Mouse (Mus musculus) liver, embryonic 14.5 days (tissue): ENCODE data around the gene Wdr26. TPM values are rescaled to one million over a fixed set of nuclear protein-coding genes. Genes with fewer than 3 reads are reported as not detected.
A peak's percentile ranks its signal among the peaks of the same experiment; 100 is the strongest.

ENCODE experiments used
- ATAC-seq: fragments of 200-750 bp; cut with Nextera tagmentation; 2 replicates; pipeline ENCODE4 v1.8.0; 2017; ENCODE audit warnings: moderate number of reproducible peaks, mild to moderate bottlenecking, moderate library complexity; ENCODE audit not compliant: insufficient read depth
- DNase-seq, 3 experiments: peaks; one replicate each; pipeline ENCODE4 v3.0.0-alpha.2; 2012 to 2013; ENCODE audit warnings: low read depth in 3 of 3, low spot score in 3 of 3
- H3K27ac ChIP-seq: fragments of 300-500 bp; sonication (generic); 2 replicates; pipeline ENCODE4 v1.5.1; 2014; ENCODE audit warnings: moderate library complexity, mild to moderate bottlenecking, control low read depth, inconsistent platforms
- H3K27me3 ChIP-seq: fragments of 300-500 bp; sonication (generic); 2 replicates; pipeline ENCODE4 v1.6.1; 2014; ENCODE audit warnings: mild to moderate bottlenecking, low read length, moderate library complexity; ENCODE audit not compliant: control insufficient read depth, insufficient read depth
- H3K36me3 ChIP-seq: fragments of 300-500 bp; sonication (generic); replicated peaks from 2 replicates; pipeline ENCODE4 v1.6.1; 2014; ENCODE audit warnings: low read depth; ENCODE audit not compliant: control insufficient read depth, insufficient read depth
- H3K4me1 ChIP-seq, 2 experiments: fragments of 200-500 bp in 1 of 2; fragments of 300-500 bp in 1 of 2; sonication (generic) in 1 of 2; replicated peaks; 2 replicates each; pipeline ENCODE4 v1.6.1; 2012 to 2014; ENCODE audit warnings: antibody characterized with exemption in 1 of 2, inconsistent platforms in 1 of 2, low read length in 1 of 2; ENCODE audit not compliant: control insufficient read depth in 2 of 2, insufficient read depth in 2 of 2
- H3K4me2 ChIP-seq: fragments of 300-500 bp; sonication (generic); 2 replicates; pipeline ENCODE4 v1.6.1; 2014; ENCODE audit warnings: low read depth, mild to moderate bottlenecking, control low read depth, moderate library complexity
- H3K4me3 ChIP-seq, 2 experiments: fragments of 200-500 bp in 1 of 2; fragments of 300-500 bp in 1 of 2; sonication (generic) in 1 of 2; 2 replicates each; pipeline ENCODE4 v1.5.1; 2012 to 2014; ENCODE audit warnings: low read depth in 2 of 2, low read length in 2 of 2, mild to moderate bottlenecking in 2 of 2, control low read depth in 1 of 2, inconsistent platforms in 1 of 2, moderate library complexity in 1 of 2; ENCODE audit not compliant: insufficient read depth in 1 of 2
- H3K9ac ChIP-seq: fragments of 300-500 bp; sonication (generic); replicated peaks from 2 replicates; pipeline ENCODE4 v1.6.1; 2014; ENCODE audit warnings: mild to moderate bottlenecking, control low read depth, moderate library complexity
- H3K9me3 ChIP-seq: fragments of 300-500 bp; sonication (generic); 2 replicates; pipeline ENCODE4 v1.6.1; 2016; ENCODE audit warnings: low read length, mixed read lengths; ENCODE audit not compliant: control insufficient read depth
- CTCF ChIP-seq: IDR thresholded peaks from 2 replicates; pipeline ENCODE4 v1.5.1; 2016; ENCODE audit warnings: antibody characterized with exemption, low read depth, control low read depth
- EP300 ChIP-seq: IDR thresholded peaks from 2 replicates; pipeline ENCODE4 v1.6.1; 2016; ENCODE audit warnings: antibody characterized with exemption, low read depth
- WGBS: fragments of 180-500 bp; shearing (Covaris S2); extraction: QIAGEN DNeasy Blood & Tissue Kit; methylation state at CpG from one replicate; pipeline ENCODE4 v1.1.7; 2014; ENCODE audit not compliant: insufficient replicate concordance; 5-methylcytosine and 5-hydroxymethylcytosine counted together
- polyA plus RNA-seq, 2 experiments: library from polyadenylated mRNA; depleted of rRNA in 1 of 2; stranded (reverse) in 1 of 2; unstranded in 1 of 2; fragments of >200 nt; fragmentation: Nextera tagmentation in 1 of 2; extraction: Ambion mirVana in 1 of 2; gene quantifications; 2 replicates each; pipeline versions ENCODE4 v1.2.1 to v1.2.3; 2012 to 2014

Gene Wdr26
- polyA plus RNA-seq, 2 experiments: 57.8 to 68.9 TPM

DNA sequence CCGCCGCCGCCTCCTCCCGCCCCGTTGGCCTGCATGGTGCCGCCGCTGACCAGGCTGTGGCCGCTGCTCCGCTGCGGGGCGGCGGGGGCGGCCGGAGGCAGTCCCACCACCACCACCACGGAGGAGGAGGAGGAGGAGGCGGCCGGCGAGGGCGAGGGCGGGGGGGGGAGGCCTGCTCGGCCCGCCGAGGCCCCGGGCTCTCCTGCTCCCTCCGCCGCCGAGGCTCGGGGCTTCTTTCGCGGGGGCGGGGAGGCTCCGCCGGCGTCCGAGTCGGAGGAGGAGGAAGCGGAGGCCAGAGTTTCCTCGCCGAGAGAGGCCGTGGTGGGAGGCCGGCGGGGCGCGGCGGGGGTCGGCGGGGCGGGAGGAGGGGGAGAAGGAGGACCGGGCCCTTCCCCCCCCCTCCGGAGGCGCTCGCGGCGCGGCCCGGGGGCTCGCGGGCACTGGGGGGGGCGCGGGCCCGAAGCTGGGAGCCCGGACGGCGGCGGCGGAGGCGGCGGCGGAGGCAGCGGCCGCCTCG, 340 bp downstream of the Wdr26 start:
- peak overlapping the region; percentile 99 for H3K9ac ChIP-seq
- peaks cover 31 to 41% of the 10 kb centered on the region in 2 experiments for H3K4me1 ChIP-seq
- peak overlapping the region; percentile 96 to 99 for H3K4me3 ChIP-seq
- peaks cover 23% of the 10 kb centered on the region for H3K36me3 ChIP-seq
- under 1% methylated on average over 38 of the region's 72 CpGs for WGBS
- H3K27me3 ChIP-seq: no peaks in the 10 kb centered on the region
- peak overlapping the region; percentile 80 for H3K4me2 ChIP-seq
- H3K27ac ChIP-seq: peak overlapping the region; percentile 97
- H3K9me3 ChIP-seq: no peaks in the 10 kb centered on the region
- no peak for DNase-seq
- TF ChIP-seq CTCF: no peak
- TF ChIP-seq EP300: no peak
- ATAC-seq: peak; percentile 7; the same call in 1 of the 2 replicates

DNA sequence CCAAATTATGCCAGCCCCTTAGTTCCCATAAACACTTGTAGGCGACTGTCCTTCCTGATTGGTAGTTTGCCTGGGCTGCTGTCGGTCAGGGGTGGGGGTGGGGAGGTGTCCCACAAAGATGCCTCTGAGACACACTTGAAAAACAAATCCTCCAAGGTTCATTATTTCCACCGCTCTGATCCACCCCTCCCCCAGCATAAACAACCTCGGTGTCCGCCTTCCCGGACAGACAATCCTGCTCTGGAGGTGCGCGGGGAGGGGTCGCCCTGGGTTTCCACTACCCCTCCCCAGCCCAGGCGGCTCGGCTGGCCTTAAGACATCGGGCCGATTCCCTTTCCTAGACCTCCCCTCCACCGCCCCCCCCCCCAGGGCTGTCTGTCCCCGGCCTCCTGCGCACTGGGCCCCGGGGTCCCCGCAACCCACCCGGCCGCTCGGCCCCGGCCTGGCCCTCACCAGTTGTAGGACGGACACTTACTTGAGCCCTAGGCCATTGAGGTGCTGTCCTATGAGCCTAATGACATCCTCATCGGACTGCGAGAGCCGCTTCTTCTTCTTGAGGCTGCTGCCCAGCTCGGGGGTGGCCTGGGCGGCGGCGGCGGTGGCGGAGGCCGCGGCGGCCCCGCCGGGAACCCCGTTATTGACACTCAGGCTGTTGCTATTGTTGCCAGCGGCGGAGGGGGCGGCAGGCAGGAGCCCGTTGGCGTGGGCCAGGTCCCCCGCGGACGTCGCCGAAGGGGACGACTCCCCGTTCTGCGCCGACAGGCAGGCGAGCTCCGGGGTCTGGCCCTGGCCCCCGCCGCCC, 999 bp downstream of the Wdr26 start:
- peak; percentile 19; the same call in 1 of the 2 replicates for ATAC-seq
- H3K9ac ChIP-seq: peak overlapping the region; percentile 99
- peaks cover 26 to 35% of the 10 kb centered on the region in 2 experiments for H3K4me1 ChIP-seq
- peak overlapping the region; percentile 96 to 99 for H3K4me3 ChIP-seq
- DNase-seq: peak; percentile 47 to 60 (median 51)
- H3K27me3 ChIP-seq: no peaks in the 10 kb centered on the region
- H3K9me3 ChIP-seq: no peaks in the 10 kb centered on the region
- 1% methylated on average over 54 of the region's 56 CpGs for WGBS
- TF ChIP-seq CTCF (no peak), EP300 (no peak)
- peak overlapping the region; percentile 80 for H3K4me2 ChIP-seq
- H3K27ac ChIP-seq: peak overlapping the region; percentile 97
- peaks cover 28% of the 10 kb centered on the region for H3K36me3 ChIP-seq

DNA sequence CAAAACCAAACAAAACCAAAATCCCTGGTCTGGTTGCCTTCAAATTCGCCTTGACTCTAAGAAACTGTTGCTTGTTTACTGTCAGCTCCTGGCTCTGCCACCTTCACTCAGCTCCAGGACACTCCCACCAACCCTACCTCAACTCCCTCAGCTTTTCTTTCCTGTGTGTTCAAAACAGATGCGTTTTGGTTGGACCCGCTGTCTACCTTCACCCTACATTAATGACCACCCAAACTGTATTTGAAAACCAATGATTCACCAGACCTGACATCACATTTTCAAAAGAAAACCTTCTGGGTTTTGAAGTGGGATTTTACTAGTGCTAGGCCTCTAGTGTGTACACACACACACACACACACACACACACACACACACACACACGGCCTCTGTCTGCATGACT, 1.7 kb downstream of the Wdr26 start:
- Histone ChIP-seq H3K4me2 (peak overlapping the region; percentile 80), H3K4me1 (peaks cover 20 to 29% of the 10 kb centered on the region in 2 experiments), H3K9ac (peak overlapping the region; percentile 99), H3K36me3 (peaks cover 34% of the 10 kb centered on the region), H3K4me3 (peak overlapping the region; percentile 96 to 99), H3K27me3 (no peaks in the 10 kb centered on the region), H3K27ac (peak overlapping the region; percentile 97), H3K9me3 (no peaks in the 10 kb centered on the region)
- ATAC-seq: no peak
- no peak for DNase-seq
- WGBS: 14% methylated on average over 4 of the region's 4 CpGs
- TF ChIP-seq CTCF (no peak), EP300 (no peak)

DNA sequence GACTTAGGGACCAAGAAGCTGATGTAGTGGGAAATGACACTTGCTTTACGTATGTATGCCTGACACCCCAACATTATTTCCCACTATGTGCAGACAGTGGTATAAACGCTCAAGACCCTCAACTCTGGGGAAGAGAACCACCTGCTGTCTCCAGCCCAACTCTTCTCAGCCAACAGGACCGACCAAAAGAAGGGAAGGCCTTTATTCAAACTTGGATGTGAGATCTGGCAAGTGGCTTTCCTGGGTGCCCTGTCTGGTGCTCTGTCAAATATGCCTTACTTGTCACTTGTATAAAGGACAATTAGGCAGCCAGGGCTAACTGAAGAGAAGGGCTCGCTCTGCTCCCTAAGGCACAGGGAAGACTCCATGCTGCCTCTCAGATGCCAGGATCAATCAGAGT, 12.4 kb downstream of the Wdr26 start:
- no peaks in the 10 kb centered on the region for H3K4me1 ChIP-seq
- H3K4me3 ChIP-seq: no peak overlapping the region
- no peak overlapping the region for H3K27ac ChIP-seq
- ATAC-seq (no peak), DNase-seq (no peak)
- H3K9me3 ChIP-seq: no peaks in the 10 kb centered on the region
- H3K36me3 ChIP-seq: peaks cover 90% of the 10 kb centered on the region
- no peak overlapping the region for H3K4me2 ChIP-seq
- H3K9ac ChIP-seq: no peak overlapping the region
- no peak for TF ChIP-seq CTCF
- TF ChIP-seq EP300: no peak
- WGBS: 82% methylated on average over 4 of the region's 4 CpGs
- no peaks in the 10 kb centered on the region for H3K27me3 ChIP-seq

DNA sequence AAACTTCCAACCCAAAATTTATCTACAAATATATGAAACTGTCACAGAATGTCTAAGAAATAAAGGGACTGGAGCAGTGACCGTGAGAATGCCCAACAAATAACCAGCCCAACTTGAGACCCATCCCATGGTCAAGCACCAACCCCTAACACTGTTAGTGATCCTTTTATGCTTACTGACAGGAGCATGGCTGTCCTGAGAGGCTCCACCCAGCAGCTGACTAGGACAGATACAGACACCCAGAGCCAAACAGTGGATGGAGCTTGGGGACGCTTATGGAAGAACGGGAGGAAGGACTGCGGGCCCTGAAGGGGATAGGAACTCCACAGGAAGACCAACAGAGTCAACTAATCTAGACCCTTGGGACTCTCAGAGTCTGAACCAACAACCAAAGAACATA, 22.9 kb downstream of the Wdr26 start:
- no peaks in the 10 kb centered on the region for H3K9me3 ChIP-seq
- no peak overlapping the region for H3K27ac ChIP-seq

More for the DNA sequence above, 22.9 kb downstream of the Wdr26 start:
- ATAC-seq (no peak; the same call in 1 of the 2 replicates), DNase-seq (no peak)
- peaks cover 93% of the 10 kb centered on the region for H3K36me3 ChIP-seq
- peaks cover 0 to 5% of the 10 kb centered on the region in 2 experiments; a peak in 2 of 4 replicates for H3K4me1 ChIP-seq
- TF ChIP-seq CTCF: no peak
- H3K9ac ChIP-seq: no peak overlapping the region
- no peak overlapping the region for H3K4me2 ChIP-seq
- H3K4me3 ChIP-seq: no peak overlapping the region
- WGBS: 56% methylated on average over 4 of the region's 4 CpGs
- H3K27me3 ChIP-seq: no peaks in the 10 kb centered on the region
